Mouse (Mus musculus): Measurements from ENCODE around the gene Vnn3.

Vnn3 gene

GRCm38 (mm10) chr10:23894601-23895349, 43.5 kb downstream of the Vnn3 start, which contains the start of gene Vnn1:
Gene Vnn1, plus strand, starts transcription at chr10:23894688.
- DNase-seq = peak; percentile 25

DNA sequence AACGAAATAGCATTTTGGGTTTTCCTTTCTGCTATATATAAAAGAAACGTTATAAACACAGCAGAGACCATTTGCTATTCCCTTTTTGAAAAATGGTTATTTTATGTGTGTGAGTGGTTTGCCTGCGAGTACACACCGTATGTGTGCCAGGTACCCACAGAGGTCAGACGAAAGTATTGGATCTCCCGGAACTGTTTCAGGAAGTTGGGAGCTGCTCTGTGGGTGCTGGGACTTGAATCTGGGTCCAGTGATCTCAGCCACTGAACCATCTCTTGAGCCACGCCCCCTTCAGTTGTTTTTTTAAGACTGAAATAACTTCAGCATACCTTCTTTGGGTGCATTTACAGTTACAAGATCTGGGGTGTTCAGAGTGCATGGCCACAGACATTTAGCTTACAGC, 44.1 kb downstream of the Vnn3 start:
- DNase-seq = no peak

DNA sequence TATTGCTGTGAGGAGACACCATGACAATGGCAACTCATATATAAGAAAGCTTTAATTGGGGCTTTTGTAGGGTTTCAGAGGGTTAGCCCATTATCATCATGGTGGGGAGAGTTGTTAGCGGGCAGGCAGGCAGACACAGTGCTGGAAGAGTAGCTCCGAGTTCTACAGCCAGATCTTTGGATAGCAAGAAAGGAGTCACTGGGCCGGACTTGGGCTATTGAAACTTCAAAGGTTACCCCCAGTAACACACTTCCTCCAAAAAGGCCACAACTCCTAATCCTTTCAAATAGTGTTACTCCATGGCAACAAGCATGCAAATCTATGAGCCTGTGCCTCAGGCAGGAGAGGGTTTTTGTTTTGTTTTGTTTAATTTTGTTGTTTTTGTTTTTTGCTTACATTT, 49.9 kb downstream of the Vnn3 start:
- DNase-seq = no peak

- DNase-seq = no peak
These were observed 54.4 kb downstream of the Vnn3 start for GRCm38 (mm10) chr10:23905661-23906060.

Measured in embryo, embryonic 11 days (tissue).